Mouse (Mus musculus): Measurements from ENCODE around the gene Olfr518. TPM values are rescaled to one million over a fixed set of nuclear protein-coding genes. Genes with fewer than 3 reads are reported as not detected.

The Olfr518 gene
- not detected for total RNA-seq (2021)

GRCm38 (mm10) chr7:108884906-108885305 is at the start of gene Olfr518:
TSS of gene Olfr518 (minus strand) at chr7:108885006.
- intact Hi-C loops (cut with DNase I) = no loop called here
- DNase-seq (ENCODE audit: low spot score) = no peak

DNA sequence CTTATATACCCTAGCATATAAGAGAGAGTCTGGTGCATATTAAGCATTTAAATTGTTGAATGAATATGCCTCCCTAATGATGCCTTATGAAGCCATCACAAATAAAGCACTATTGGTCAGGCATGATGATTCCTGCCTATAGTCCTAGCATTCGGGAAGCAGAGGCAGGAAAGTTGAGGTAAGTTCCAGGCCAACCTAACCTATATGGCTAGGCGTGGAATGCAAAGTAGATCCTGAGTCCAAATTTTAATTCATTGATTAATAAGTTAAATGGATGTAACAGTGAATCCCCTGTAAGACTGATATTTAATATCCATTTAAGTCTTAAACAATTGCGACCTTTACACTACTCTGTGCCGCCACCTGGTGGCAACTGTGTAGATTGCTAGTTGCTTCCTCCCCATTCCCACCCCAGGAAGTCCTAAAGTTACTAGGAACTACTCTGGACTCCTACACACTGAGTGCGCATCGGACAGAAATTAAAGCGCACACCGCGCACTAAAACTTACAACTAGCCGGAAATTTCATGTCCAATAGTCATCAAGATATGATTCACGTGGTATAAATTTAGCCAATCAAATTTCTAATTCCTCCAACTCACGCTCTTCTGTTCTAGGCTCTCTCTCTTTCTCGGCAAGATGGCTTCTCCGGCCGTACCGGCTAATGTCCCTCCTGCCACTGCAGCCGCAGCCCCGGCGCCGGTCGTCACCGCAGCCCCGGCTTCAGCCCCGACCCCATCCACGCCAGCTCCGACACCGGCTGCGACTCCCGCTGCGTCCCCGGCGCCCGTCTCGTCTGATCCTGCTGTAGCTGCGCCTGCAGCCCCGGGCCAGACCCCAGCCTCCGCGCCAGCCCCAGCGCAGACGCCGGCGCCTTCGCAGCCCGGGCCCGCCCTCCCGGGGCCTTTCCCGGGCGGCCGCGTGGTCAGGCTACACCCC is 49.3 kb upstream of the Olfr518 start, which contains the start of gene Eif3f:
Gene Eif3f (plus strand): TSS at position 624 of the 938 bp plus-strand sequence.
- peak; percentile 89 for DNase-seq (ENCODE audit: low spot score)
- intact Hi-C loops (cut with DNase I) = loop anchor here (1.0 to 5.0 kb wide), 2 partner anchors 82 to 119 kb away; partner anchors contain the start of gene Olfr516

DNA sequence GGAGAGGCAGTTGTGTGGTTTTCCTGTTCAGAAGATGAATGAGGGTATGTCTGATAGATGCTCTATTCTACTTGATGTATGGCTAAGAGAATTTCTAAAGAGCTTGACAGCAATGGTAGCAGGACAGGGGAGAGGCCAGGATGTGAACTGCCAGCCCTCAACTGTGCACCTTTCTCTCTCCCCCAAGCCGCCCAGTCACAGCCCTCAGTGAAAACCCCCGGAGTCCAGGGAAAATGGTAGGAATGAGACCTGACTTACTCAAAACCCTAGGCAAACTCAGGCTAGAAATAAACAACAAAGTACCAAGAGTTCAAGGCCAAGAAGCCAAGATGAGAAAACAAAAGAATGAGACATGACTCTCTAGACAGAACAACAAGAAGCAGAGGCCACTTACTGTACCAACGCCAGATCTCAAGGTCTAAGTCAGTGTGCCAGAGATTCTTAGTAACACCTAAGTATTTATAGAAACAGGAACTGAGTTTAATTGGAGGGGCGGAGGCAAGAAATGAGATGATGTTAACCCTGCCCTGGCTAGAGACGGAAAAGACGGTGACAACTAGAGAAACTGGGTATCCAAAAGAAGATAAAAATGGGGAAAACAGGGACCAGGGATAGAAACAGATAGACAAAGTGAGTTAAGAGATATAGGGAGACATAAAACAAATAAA is 45.1 kb upstream of the Olfr518 start, which contains the start of gene Nlrp10:
Gene Nlrp10 (minus strand): TSS at position 453 of the 668 bp plus-strand sequence.
- intact Hi-C loops (cut with DNase I) = loop anchor here (5.0 kb wide), 1 partner anchor 78 kb away; the partner anchor contains the start of gene Olfr516
- no peak for DNase-seq (ENCODE audit: low spot score)

- no peak for DNase-seq (ENCODE audit: low spot score)
- intact Hi-C loops (cut with DNase I) = no loop called here
Observed at GRCm38 (mm10) chr7:108928280-108929188, 43.7 kb upstream of the Olfr518 start.

GRCm38 (mm10) chr7:108927043-108927442 is 42.2 kb upstream of the Olfr518 start:
- intact Hi-C loops (cut with DNase I) = no loop called here
- DNase-seq (ENCODE audit: low spot score) = no peak

DNA sequence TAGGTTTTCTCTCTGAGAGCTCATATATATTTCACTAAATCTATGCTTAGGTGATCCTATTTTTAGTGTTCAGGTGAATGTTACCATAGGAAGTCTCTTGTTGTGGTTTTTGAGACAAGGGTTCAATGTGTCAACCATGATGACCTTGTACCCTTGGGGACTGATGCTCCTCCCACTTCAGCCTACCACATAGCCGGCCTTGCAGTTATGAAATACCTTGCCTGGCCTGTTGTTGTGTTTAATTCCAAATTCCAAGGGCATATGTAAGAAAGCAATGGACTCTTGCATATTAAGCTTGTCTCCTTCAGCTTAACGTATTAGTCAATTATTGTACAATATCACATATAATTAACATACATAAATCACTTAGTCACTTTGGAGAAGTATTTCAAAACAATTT is 19.2 kb upstream of the Olfr518 start:
- intact Hi-C loops (cut with DNase I) = no loop called here
- DNase-seq (ENCODE audit: low spot score) = no peak

GRCm38 (mm10) chr7:108894320-108894719 is 9.5 kb upstream of the Olfr518 start, which contains the start of gene Olfr519:
TSS of gene Olfr519 (minus strand) at chr7:108894420.
- DNase-seq (ENCODE audit: low spot score) = no peak
- intact Hi-C loops (cut with DNase I) = no loop called here

GRCm38 (mm10) chr7:108872279-108872678 is 12.5 kb downstream of the Olfr518 start, which contains the start of gene Olfr517:
TSS of gene Olfr517 (minus strand) at chr7:108872379.
- no peak for DNase-seq (ENCODE audit: low spot score)
- intact Hi-C loops (cut with DNase I) = no loop called here

GRCm38 (mm10) chr7:108850429-108850828 is 34.4 kb downstream of the Olfr518 start, which contains the start of gene Olfr516:
TSS of gene Olfr516 (minus strand) at chr7:108850529.
- intact Hi-C loops (cut with DNase I) = loop anchor here (5.0 kb wide), 1 partner anchor 82 kb away; the partner anchor contains the start of genes Eif3f and Nlrp10
- no peak for DNase-seq (ENCODE audit: low spot score)

Other genes starting within 250 kb of the Olfr518 start
- not detected for gene Olfr509, start 233.1 kb downstream of the Olfr518 start, total RNA-seq (2021)
- gene Olfr510, start 218.6 kb downstream of the Olfr518 start, total RNA-seq (2021) = not detected
- gene Olfr512, start 171.7 kb downstream of the Olfr518 start, total RNA-seq (2021) = not detected
- not detected for gene Olfr513, start 134.0 kb downstream of the Olfr518 start, total RNA-seq (2021)
- not detected for gene Olfr514, start 59.0 kb downstream of the Olfr518 start, total RNA-seq (2021)
- not detected for gene Olfr516, start 34.5 kb downstream of the Olfr518 start, total RNA-seq (2021)
- gene Olfr517, start 12.6 kb downstream of the Olfr518 start, total RNA-seq (2021) = not detected
- gene Olfr519, start 9.4 kb upstream of the Olfr518 start, total RNA-seq (2021) = not detected
- gene Nlrp10, start 45.2 kb upstream of the Olfr518 start, total RNA-seq (2021) = 10 to 100 TPM; 21.2 to 23.1 TPM
- 10 to 100 TPM; 79.2 to 85.2 TPM for gene Eif3f, start 49.4 kb upstream of the Olfr518 start, total RNA-seq (2021)
- gene Tub, start 65.3 kb upstream of the Olfr518 start, total RNA-seq (2021) = under 1 TPM; 0.26 to 0.36 TPM
- under 1 TPM; 0.70 to 0.89 TPM for gene Ric3, start 198.3 kb upstream of the Olfr518 start, total RNA-seq (2021)

Measured in heart, postnatal 25 days (tissue).